ENCODE assay signal across 16 mouse cellular contexts in genomic region chr7:49206775-49207676, GRCm38 (mm10).
DNase-seq lines count a peak whose midpoint lies in the region; ATAC-seq lines count a peak whose summit lies in the region.
"Had no signal": no experiment of that assay in that cellular context is flagged by ENCODE, and none has a peak within 500 bp of the region (broad histone marks: within the 10 kb centered on the region; RNA-seq: fewer than 3 reads in every experiment).

No protein-coding gene starts in this region.

- no peak overlapping the region for H3K9ac ChIP-seq in heart, embryonic 13.5 days
- H3K9ac ChIP-seq in midbrain, embryonic 11.5 days (ENCODE audit: low read length) = no peak overlapping the region
- no peak overlapping the region for H3K9ac ChIP-seq in midbrain, embryonic 16.5 days (ENCODE audit: low read depth, low read length)
- H3K9ac ChIP-seq: embryonic facial prominence, embryonic 13.5 days; forebrain, embryonic 12.5 days; hindbrain, embryonic 13.5 days; liver, embryonic 15.5 days had no signal

- H3K27ac ChIP-seq in heart, embryonic 13.5 days (replicated peaks) = peak overlapping the region; percentile 53
- H3K27ac ChIP-seq in midbrain, embryonic 11.5 days (ENCODE audit: low read depth, low read length) = no peak overlapping the region
- no peak overlapping the region for H3K27ac ChIP-seq in midbrain, embryonic 16.5 days (ENCODE audit: low read length)
- H3K27ac ChIP-seq: embryonic facial prominence, embryonic 13.5 days; forebrain, embryonic 12.5 days; hindbrain, embryonic 13.5 days; liver, embryonic 15.5 days; midbrain, embryonic 10.5 days had no signal

- H3K4me1 ChIP-seq in heart, embryonic 13.5 days = peaks cover 25% of the 10 kb centered on the region
- H3K4me1 ChIP-seq in midbrain, embryonic 11.5 days (ENCODE audit: control insufficient read depth, insufficient read depth, low read length) = peaks cover 8% of the 10 kb centered on the region
- H3K4me1 ChIP-seq in midbrain, embryonic 16.5 days (ENCODE audit: control insufficient read depth, insufficient read depth, low read length) = peaks cover 13% of the 10 kb centered on the region
- H3K4me1 ChIP-seq: embryonic facial prominence, embryonic 13.5 days; liver, embryonic 15.5 days had no signal

- WGBS in heart, embryonic 13.5 days = 47% methylated on average over 5 of the region's 5 CpGs
- 88% methylated on average over 5 of the region's 5 CpGs for WGBS in midbrain, embryonic 11.5 days
- WGBS in midbrain, embryonic 16.5 days = 81% methylated on average over 5 of the region's 5 CpGs

- no peaks in the 10 kb centered on the region for H3K36me3 ChIP-seq in heart, embryonic 13.5 days
- no peaks in the 10 kb centered on the region for H3K36me3 ChIP-seq in midbrain, embryonic 11.5 days (ENCODE audit: control insufficient read depth, insufficient read depth, low read length)
- no peaks in the 10 kb centered on the region for H3K36me3 ChIP-seq in midbrain, embryonic 16.5 days (ENCODE audit: control insufficient read depth, insufficient read depth, low read length)
- H3K36me3 ChIP-seq: embryonic facial prominence, embryonic 13.5 days; forebrain, embryonic 12.5 days; hindbrain, embryonic 13.5 days; liver, embryonic 15.5 days; midbrain, embryonic 10.5 days had no signal

- H3K9me3 ChIP-seq in heart, embryonic 13.5 days = no peaks in the 10 kb centered on the region
- no peaks in the 10 kb centered on the region for H3K9me3 ChIP-seq in midbrain, embryonic 11.5 days (ENCODE audit: control insufficient read depth, low read length)
- H3K9me3 ChIP-seq in midbrain, embryonic 16.5 days (replicated peaks; ENCODE audit: control insufficient read depth, low read length, poor library complexity, severe bottlenecking) = no peaks in the 10 kb centered on the region
- H3K9me3 ChIP-seq: embryonic facial prominence, embryonic 13.5 days; forebrain, embryonic 12.5 days; hindbrain, embryonic 13.5 days; liver, embryonic 15.5 days; midbrain, embryonic 10.5 days had no signal

- peak; percentile 53 for DNase-seq in adrenal gland, postnatal 10 days
- no peak for DNase-seq in adrenal gland, postnatal 25 days
- DNase-seq in heart, adult 8-10 months (ENCODE audit: low spot score) = no peak
- peak; percentile 23 for DNase-seq in midbrain, embryonic 11.5 days (ENCODE audit: low spot score, missing footprints)
- DNase-seq in yolk sac, embryonic 10.5 days (ENCODE audit: low spot score) = no peak
- DNase-seq: kidney, postnatal 14 days; thymus, adult 2 months had no signal

- no peaks in the 10 kb centered on the region for H3K27me3 ChIP-seq in heart, embryonic 13.5 days (replicated peaks)
- no peaks in the 10 kb centered on the region for H3K27me3 ChIP-seq in midbrain, embryonic 11.5 days (ENCODE audit: control insufficient read depth, insufficient read depth, low read length)
- H3K27me3 ChIP-seq in midbrain, embryonic 16.5 days (ENCODE audit: control insufficient read depth, insufficient read depth, low read depth, low read length) = no peaks in the 10 kb centered on the region
- H3K27me3 ChIP-seq: embryonic facial prominence, embryonic 13.5 days; forebrain, embryonic 12.5 days; hindbrain, embryonic 13.5 days; liver, embryonic 15.5 days had no signal

- H3K4me3 ChIP-seq in heart, embryonic 13.5 days = no peak overlapping the region
- no peak overlapping the region for H3K4me3 ChIP-seq in midbrain, embryonic 11.5 days (ENCODE audit: low read depth, low read length)
- no peak overlapping the region for H3K4me3 ChIP-seq in midbrain, embryonic 16.5 days (ENCODE audit: low read depth, low read length)
- H3K4me3 ChIP-seq: embryonic facial prominence, embryonic 13.5 days; forebrain, embryonic 12.5 days; hindbrain, embryonic 13.5 days; liver, embryonic 15.5 days; midbrain, embryonic 10.5 days had no signal

- no peak overlapping the region for H3K4me2 ChIP-seq in heart, embryonic 13.5 days
- H3K4me2 ChIP-seq in midbrain, embryonic 11.5 days = no peak overlapping the region
- no peak overlapping the region for H3K4me2 ChIP-seq in midbrain, embryonic 16.5 days (ENCODE audit: low read length)
- H3K4me2 ChIP-seq: embryonic facial prominence, embryonic 13.5 days; forebrain, embryonic 12.5 days; hindbrain, embryonic 13.5 days; liver, embryonic 15.5 days had no signal

- no peak for ATAC-seq in heart, embryonic 13.5 days (ENCODE audit: extremely low read depth, insufficient number of reproducible peaks, low FRiP score, low TSS enrichment)
- no peak for ATAC-seq in midbrain, embryonic 11.5 days (ENCODE audit: low FRiP score)
- no peak for ATAC-seq in midbrain, embryonic 16.5 days
- no peak for ATAC-seq in megakaryocyte, adult 5-6 weeks (ENCODE audit: poor library complexity, severe bottlenecking)
- ATAC-seq: intestine, postnatal 0 days had no signal

Comparison
In these comparisons a context has a peak if more than half of its experiments do, and no peak if none do; other contexts are left out.
1. DNase-seq: peak in adrenal gland, postnatal 10 days (single experiment) and midbrain, embryonic 11.5 days (single experiment); none in adrenal gland, postnatal 25 days (single experiment), heart, adult 8-10 months (single experiment) and yolk sac, embryonic 10.5 days (single experiment).